Mouse (Mus musculus) heart, embryonic 11.5 days (tissue): Measurements from ENCODE around the gene Cyp2w1. TPM values are rescaled to one million over a fixed set of nuclear protein-coding genes. Genes with fewer than 3 reads are reported as not detected.

ENCODE experiments used
- ATAC-seq: fragments of 200-750 bp; cut with Nextera tagmentation; replicated peaks from 2 replicates; pipeline ENCODE4 v1.8.0; 2017; ENCODE audit warnings: moderate library complexity; ENCODE audit not compliant: insufficient number of reproducible peaks, low FRiP score, low TSS enrichment
- H3K27ac ChIP-seq: fragments of 300-500 bp; sonication (generic); 2 replicates; pipeline ENCODE4 v1.5.1; 2014; ENCODE audit warnings: mild to moderate bottlenecking, low read depth, low read length
- H3K27me3 ChIP-seq: fragments of 300-500 bp; sonication (generic); 2 replicates; pipeline ENCODE4 v1.6.1; 2014; ENCODE audit warnings: mild to moderate bottlenecking, low read length, mixed read lengths; ENCODE audit not compliant: control insufficient read depth, insufficient read depth
- H3K36me3 ChIP-seq: fragments of 300-500 bp; sonication (generic); 2 replicates; pipeline ENCODE4 v1.6.1; 2014; ENCODE audit warnings: mild to moderate bottlenecking, low read length, moderate library complexity, mixed read lengths; ENCODE audit not compliant: control insufficient read depth, insufficient read depth
- H3K4me1 ChIP-seq: fragments of 300-500 bp; sonication (generic); 2 replicates; pipeline ENCODE4 v1.6.1; 2014; ENCODE audit warnings: low read length; ENCODE audit not compliant: control insufficient read depth, insufficient read depth
- H3K4me2 ChIP-seq: fragments of 300-500 bp; sonication (generic); 2 replicates; pipeline ENCODE4 v1.6.1; 2014; ENCODE audit warnings: mild to moderate bottlenecking, moderate library complexity
- H3K4me3 ChIP-seq: fragments of 300-500 bp; sonication (generic); 2 replicates; pipeline ENCODE4 v1.5.1; 2014; ENCODE audit warnings: low read depth, low read length
- H3K9ac ChIP-seq: fragments of 300-500 bp; sonication (generic); 2 replicates; pipeline ENCODE4 v1.6.1; 2014; ENCODE audit warnings: mild to moderate bottlenecking, low read depth, low read length, moderate library complexity
- H3K9me3 ChIP-seq: fragments of 300-500 bp; sonication (generic); replicated peaks from 2 replicates; pipeline ENCODE4 v1.6.1; 2016; ENCODE audit warnings: low read length; ENCODE audit not compliant: control insufficient read depth
- WGBS: fragments of 180-500 bp; shearing (Covaris S2); extraction: QIAGEN DNeasy Blood & Tissue Kit; methylation state at CpG from one replicate; pipeline ENCODE4 v1.1.7; 2014; ENCODE audit not compliant: insufficient replicate concordance; 5-methylcytosine and 5-hydroxymethylcytosine counted together
- polyA plus RNA-seq: library from polyadenylated mRNA; unstranded; fragments of >200 nt; fragmentation: Nextera tagmentation; extraction: Ambion mirVana; gene quantifications from 2 replicates; pipeline ENCODE4 v1.2.1, GENCODE M21; 2014

Cyp2w1 gene
- polyA plus RNA-seq, 1 experiment from 2014 or later, result not detected

GRCm38 (mm10) chr5:139371631-139372401, 19.4 kb downstream of the Cyp2w1 start:
- Histone ChIP-seq H3K27ac (peak overlapping the region; percentile 86), H3K4me3 (peak overlapping the region; percentile 64), H3K4me2 (peak overlapping the region; percentile 87), H3K4me1 (peaks cover 35% of the 10 kb centered on the region), H3K9me3 (no peaks in the 10 kb centered on the region), H3K9ac (peak overlapping the region; percentile 93), H3K36me3 (no peaks in the 10 kb centered on the region), H3K27me3 (no peaks in the 10 kb centered on the region)
- 2% methylated on average over 39 of the region's 39 CpGs for WGBS
- peak; percentile 88 for ATAC-seq

GRCm38 (mm10) chr5:139373126-139373525, 20.7 kb downstream of the Cyp2w1 start:
- Histone ChIP-seq H3K4me3 (no peak overlapping the region), H3K9me3 (no peaks in the 10 kb centered on the region), H3K27ac (no peak overlapping the region), H3K4me2 (no peak overlapping the region), H3K9ac (no peak overlapping the region), H3K27me3 (no peaks in the 10 kb centered on the region), H3K4me1 (peaks cover 48% of the 10 kb centered on the region), H3K36me3 (no peaks in the 10 kb centered on the region)
- ATAC-seq, result no peak
- 81% methylated on average over 3 of the region's 3 CpGs for WGBS

GRCm38 (mm10) chr5:139373889-139374444, 21.6 kb downstream of the Cyp2w1 start:
- WGBS, result 72% methylated on average over 6 of the region's 6 CpGs
- peaks cover 56% of the 10 kb centered on the region for H3K4me1 ChIP-seq
- H3K4me2 ChIP-seq, result no peak overlapping the region
- H3K36me3 ChIP-seq, result no peaks in the 10 kb centered on the region
- H3K9me3 ChIP-seq, result no peaks in the 10 kb centered on the region
- H3K9ac ChIP-seq, result no peak overlapping the region
- H3K27ac ChIP-seq, result no peak overlapping the region
- no peak overlapping the region for H3K4me3 ChIP-seq
- no peak for ATAC-seq
- no peaks in the 10 kb centered on the region for H3K27me3 ChIP-seq

GRCm38 (mm10) chr5:139374841-139375240, 22.4 kb downstream of the Cyp2w1 start:
- Histone ChIP-seq H3K9ac (no peak overlapping the region), H3K4me1 (peaks cover 65% of the 10 kb centered on the region), H3K27me3 (no peaks in the 10 kb centered on the region), H3K27ac (no peak overlapping the region), H3K4me3 (no peak overlapping the region), H3K36me3 (no peaks in the 10 kb centered on the region), H3K4me2 (no peak overlapping the region), H3K9me3 (no peaks in the 10 kb centered on the region)
- 78% methylated on average over 2 of the region's 2 CpGs for WGBS
- no peak for ATAC-seq

- H3K27ac ChIP-seq, result peak within 1 kb of the TSS; percentile 85
- ATAC-seq, result no peak
- H3K27me3 ChIP-seq, result no peaks in the 10 kb centered on the region
- H3K36me3 ChIP-seq, result no peaks in the 10 kb centered on the region
- peak within 1 kb of the TSS; percentile 44; the same call in 1 of the 2 replicates for H3K9ac ChIP-seq
- peaks cover 60% of the 10 kb centered on the region for H3K4me1 ChIP-seq
- H3K4me2 ChIP-seq, result peak within 1 kb of the TSS; percentile 22
- 20% methylated on average over 18 of the region's 18 CpGs for WGBS
- no peak within 1 kb of the TSS for H3K4me3 ChIP-seq
- no peaks in the 10 kb centered on the region for H3K9me3 ChIP-seq
Observed at GRCm38 (mm10) chr5:139377468-139378270, 25.3 kb downstream of the Cyp2w1 start, which contains the start of gene Gpr146. Gene Gpr146, plus strand, starts transcription at chr5:139377697.

GRCm38 (mm10) chr5:139378271-139378556, 25.8 kb downstream of the Cyp2w1 start:
- Histone ChIP-seq H3K4me2 (peak overlapping the region; percentile 7; the same call in 1 of the 2 replicates), H3K27me3 (no peaks in the 10 kb centered on the region), H3K27ac (peak overlapping the region; percentile 85), H3K4me3 (no peak overlapping the region), H3K4me1 (peaks cover 62% of the 10 kb centered on the region), H3K36me3 (no peaks in the 10 kb centered on the region), H3K9ac (no peak overlapping the region), H3K9me3 (no peaks in the 10 kb centered on the region)
- ATAC-seq, result no peak
- 82% methylated on average over 7 of the region's 7 CpGs for WGBS

- no peaks in the 10 kb centered on the region for H3K9me3 ChIP-seq
- ATAC-seq, result 0 out of 2 replicates have a peak, but pooled peaks have one; percentile 16
- no peaks in the 10 kb centered on the region for H3K27me3 ChIP-seq
- H3K27ac ChIP-seq, result peak overlapping the region; percentile 85
- no peaks in the 10 kb centered on the region for H3K36me3 ChIP-seq
- peak overlapping the region; percentile 88 for H3K4me2 ChIP-seq
- H3K4me3 ChIP-seq, result no peak overlapping the region
- H3K4me1 ChIP-seq, result peaks cover 66% of the 10 kb centered on the region
- 24% methylated on average over 21 of the region's 21 CpGs for WGBS
- H3K9ac ChIP-seq, result peak overlapping the region; percentile 58; the same call in 1 of the 2 replicates
Observed at GRCm38 (mm10) chr5:139378986-139379629, 26.7 kb downstream of the Cyp2w1 start.

- H3K4me3 ChIP-seq, result peak overlapping the region; percentile 77
- peaks cover 74% of the 10 kb centered on the region for H3K4me1 ChIP-seq
- H3K4me2 ChIP-seq, result peak overlapping the region; percentile 88
- H3K9ac ChIP-seq, result peak overlapping the region; percentile 58
- 28% methylated on average over 8 of the region's 8 CpGs for WGBS
- H3K9me3 ChIP-seq, result no peaks in the 10 kb centered on the region
- no peaks in the 10 kb centered on the region for H3K36me3 ChIP-seq
- no peaks in the 10 kb centered on the region for H3K27me3 ChIP-seq
- 0 out of 2 replicates have a peak, but pooled peaks have one; percentile 0 for ATAC-seq
- peak overlapping the region; percentile 85 for H3K27ac ChIP-seq
Observed at GRCm38 (mm10) chr5:139379771-139380384, 27.5 kb downstream of the Cyp2w1 start.
